Mouse (Mus musculus) kidney, postnatal 0 days (tissue): ENCODE results near the gene Garnl3. TPM values are rescaled to one million over a fixed set of nuclear protein-coding genes. Genes with fewer than 3 reads are reported as not detected.
A peak's percentile ranks its signal among the peaks of the same experiment; 100 is the strongest.

ENCODE experiments used
- ATAC-seq: fragments of 200-750 bp; cut with Nextera tagmentation; replicated peaks from 2 replicates; pipeline ENCODE4 v1.8.0; 2017; ENCODE audit warnings: low read depth, moderate number of reproducible peaks, moderate TSS enrichment, moderate library complexity; ENCODE audit not compliant: low FRiP score
- DNase-seq: peaks from one replicate; pipeline ENCODE4 v3.0.0-alpha.2; 2016; ENCODE audit warnings: low spot score
- H3K27ac ChIP-seq: fragments of 300-500 bp; sonication (generic); 2 replicates; pipeline ENCODE4 v1.5.1; 2014; ENCODE audit warnings: mild to moderate bottlenecking
- H3K27me3 ChIP-seq: fragments of 300-500 bp; sonication (generic); 2 replicates; pipeline ENCODE4 v1.6.1; 2014; ENCODE audit warnings: low read length, mixed read lengths; ENCODE audit not compliant: insufficient read depth
- H3K36me3 ChIP-seq: fragments of 300-500 bp; sonication (generic); 2 replicates; pipeline ENCODE4 v1.6.1; 2014; ENCODE audit warnings: low read length, mixed read lengths; ENCODE audit not compliant: insufficient read depth
- H3K4me1 ChIP-seq: fragments of 300-500 bp; sonication (generic); replicated peaks from 2 replicates; pipeline ENCODE4 v1.6.1; 2014; ENCODE audit warnings: antibody characterized with exemption, low read length, mixed read lengths; ENCODE audit not compliant: insufficient read depth
- H3K4me2 ChIP-seq: fragments of 300-500 bp; sonication (generic); 2 replicates; pipeline ENCODE4 v1.6.1; 2014; ENCODE audit warnings: mild to moderate bottlenecking, low read length, moderate library complexity, mixed read lengths
- H3K4me3 ChIP-seq: fragments of 300-500 bp; sonication (generic); replicated peaks from 2 replicates; pipeline ENCODE4 v1.5.1; 2014; ENCODE audit warnings: low read depth, low read length
- H3K9ac ChIP-seq: fragments of 300-500 bp; sonication (generic); 2 replicates; pipeline ENCODE4 v1.6.1; 2014; ENCODE audit warnings: low read depth, low read length
- H3K9me3 ChIP-seq: fragments of 300-500 bp; sonication (generic); replicated peaks from 2 replicates; pipeline ENCODE4 v1.6.1; 2016; ENCODE audit warnings: low read length, inconsistent platforms, mixed read lengths
- CTCF ChIP-seq: IDR thresholded peaks from 2 replicates; pipeline ENCODE4 v1.5.1; 2016; ENCODE audit warnings: antibody characterized with exemption, low read depth, mild to moderate bottlenecking, moderate library complexity
- WGBS: fragments of 180-500 bp; shearing (Covaris S2); extraction: QIAGEN DNeasy Blood & Tissue Kit; methylation state at CpG from one replicate; pipeline ENCODE4 v1.1.7; 2014; 5-methylcytosine and 5-hydroxymethylcytosine counted together
- polyA plus RNA-seq: library from polyadenylated mRNA; unstranded; fragments of >200 nt; fragmentation: Nextera tagmentation; extraction: Ambion mirVana; gene quantifications from 2 replicates; pipeline ENCODE4 v1.2.1, GENCODE M21; 2015

Garnl3 gene
- polyA plus RNA-seq, 1 experiment from 2014 or later = 6.6 TPM

DNA sequence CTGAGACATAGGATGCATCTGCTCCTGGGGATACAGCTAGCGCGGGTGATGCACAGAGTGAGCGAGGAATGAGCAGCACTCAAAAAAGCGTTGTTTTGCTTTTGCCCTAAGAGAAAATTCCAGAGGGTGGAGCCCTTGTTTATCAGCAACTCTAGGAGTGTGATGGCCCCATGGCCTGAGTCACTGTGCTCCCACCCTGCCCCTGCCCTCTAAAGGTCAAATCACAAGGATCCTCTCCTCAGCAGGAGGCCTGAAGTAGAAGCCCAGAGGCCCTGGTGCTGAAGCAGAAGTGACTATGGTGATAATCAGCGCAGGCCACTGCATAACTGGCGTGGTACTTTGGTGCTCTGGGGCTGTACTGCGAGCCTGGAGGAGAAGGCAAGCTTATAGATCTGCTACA is 28.1 kb upstream of the Garnl3 start:
- ATAC-seq = no peak

DNA sequence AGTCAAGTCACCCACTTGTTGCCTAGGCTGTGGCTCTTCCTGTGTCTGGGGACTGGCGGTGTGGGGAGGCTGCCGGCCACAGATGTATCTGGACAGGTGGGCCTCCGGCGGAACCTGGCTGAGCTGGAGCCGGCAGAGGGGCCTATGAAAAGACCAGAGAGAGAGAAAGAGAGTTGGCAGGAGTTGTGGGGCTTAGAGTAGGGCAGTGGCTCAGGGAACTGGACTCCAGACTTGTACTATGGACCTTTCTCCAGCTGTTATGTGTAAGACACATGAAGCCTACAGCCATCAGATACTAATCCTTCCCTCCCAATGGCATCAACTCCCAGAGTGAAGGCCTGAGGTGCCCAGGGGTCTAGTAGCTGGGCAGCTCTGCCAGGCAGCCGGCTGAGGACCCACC is 27.4 kb upstream of the Garnl3 start:
- Histone ChIP-seq H3K4me2 (no peak overlapping the region), H3K4me3 (no peak overlapping the region), H3K27ac (no peak overlapping the region), H3K36me3 (no peaks in the 10 kb centered on the region), H3K27me3 (no peaks in the 10 kb centered on the region), H3K9ac (no peak overlapping the region), H3K9me3 (no peaks in the 10 kb centered on the region), H3K4me1 (peaks cover 10% of the 10 kb centered on the region; the same call in 1 of the 2 replicates)
- no peak for DNase-seq
- ATAC-seq = no peak
- no peak for TF ChIP-seq CTCF
- WGBS = 91% methylated on average over 6 of the region's 6 CpGs

More for the DNA sequence above, 28.1 kb upstream of the Garnl3 start:
- 90% methylated on average over 7 of the region's 7 CpGs for WGBS
- peak overlapping the region; percentile 11; the same call in 1 of the 2 replicates for H3K27ac ChIP-seq
- TF ChIP-seq CTCF = no peak
- H3K4me2 ChIP-seq = no peak overlapping the region
- DNase-seq = no peak
- H3K9ac ChIP-seq = no peak overlapping the region
- H3K4me1 ChIP-seq = peaks cover 12% of the 10 kb centered on the region; the same call in 1 of the 2 replicates
- H3K9me3 ChIP-seq = no peaks in the 10 kb centered on the region
- H3K36me3 ChIP-seq = no peaks in the 10 kb centered on the region
- no peaks in the 10 kb centered on the region for H3K27me3 ChIP-seq
- no peak overlapping the region for H3K4me3 ChIP-seq

DNA sequence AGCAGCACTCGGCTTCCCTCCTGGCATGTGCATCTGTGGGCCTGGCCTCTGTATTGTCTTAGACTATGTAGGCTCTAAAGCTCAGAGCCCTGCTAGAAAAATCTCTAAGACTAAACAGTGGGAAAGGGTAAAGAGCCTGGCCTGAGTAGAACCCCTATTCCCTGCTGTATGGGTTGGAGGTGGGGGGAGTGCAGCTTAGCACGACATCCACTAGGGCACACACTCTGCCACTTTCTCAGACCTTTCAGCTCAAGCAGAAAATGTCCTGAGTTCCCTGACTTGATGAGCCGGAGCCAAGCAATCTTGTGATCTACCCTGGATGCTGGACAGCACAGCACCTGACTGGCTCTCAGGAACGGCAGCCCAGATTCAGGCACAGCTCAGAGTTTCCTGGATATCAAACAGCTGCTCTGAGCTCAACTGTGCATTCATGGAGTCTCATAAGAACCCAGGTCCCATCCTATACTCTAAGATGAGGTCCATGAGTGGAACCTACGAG is 24.9 kb upstream of the Garnl3 start:
- peak; percentile 30; the same call in 1 of the 2 replicates for TF ChIP-seq CTCF
- no peak overlapping the region for H3K4me2 ChIP-seq
- ATAC-seq = no peak
- H3K9ac ChIP-seq = no peak overlapping the region
- no peaks in the 10 kb centered on the region for H3K9me3 ChIP-seq
- H3K27me3 ChIP-seq = no peaks in the 10 kb centered on the region
- no peak overlapping the region for H3K4me3 ChIP-seq
- 63% methylated on average over 5 of the region's 5 CpGs for WGBS
- DNase-seq = no peak
- 0 out of 2 replicates have a peak overlapping the region, but pooled peaks have one; percentile 8 for H3K27ac ChIP-seq
- no peaks in the 10 kb centered on the region for H3K36me3 ChIP-seq
- peaks cover 10% of the 10 kb centered on the region; the same call in 1 of the 2 replicates for H3K4me1 ChIP-seq

DNA sequence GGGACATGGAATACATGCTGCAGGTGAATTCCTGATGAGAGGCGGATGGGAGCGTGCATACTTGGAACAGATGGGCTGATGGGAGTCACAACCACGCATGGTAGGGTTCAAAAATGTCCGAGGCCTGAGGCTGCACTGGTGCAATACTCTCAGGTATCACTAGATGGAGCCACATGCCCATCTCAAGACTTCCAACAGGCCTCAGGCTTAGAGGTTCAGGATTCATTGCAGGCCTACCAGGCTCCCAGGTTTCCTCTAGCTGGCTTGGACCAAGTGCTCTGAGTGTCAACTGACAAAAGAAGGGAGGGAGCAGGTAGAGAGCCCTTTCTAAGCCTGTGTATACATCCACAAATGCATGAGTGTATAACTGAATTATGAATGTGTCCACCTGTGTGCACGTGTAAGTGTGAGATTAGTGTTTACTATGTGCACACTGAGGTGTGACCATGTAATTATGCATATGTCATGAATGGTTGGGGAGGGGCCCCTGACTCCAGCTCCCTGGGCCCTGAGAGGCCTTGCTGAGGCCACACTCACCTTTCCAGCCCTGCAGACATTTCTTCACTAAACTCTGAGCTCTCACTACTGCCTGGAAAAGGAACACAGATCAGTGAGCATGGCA is 23.4 kb upstream of the Garnl3 start:
- ATAC-seq (peak; percentile 53), DNase-seq (peak; percentile 88)
- WGBS = 23% methylated on average over 5 of the region's 5 CpGs
- H3K4me2 ChIP-seq = no peak overlapping the region
- peaks cover 3% of the 10 kb centered on the region; the same call in 1 of the 2 replicates for H3K4me1 ChIP-seq
- peak; percentile 100 for TF ChIP-seq CTCF
- H3K27ac ChIP-seq = no peak overlapping the region
- H3K9me3 ChIP-seq = no peaks in the 10 kb centered on the region
- H3K36me3 ChIP-seq = no peaks in the 10 kb centered on the region
- H3K9ac ChIP-seq = no peak overlapping the region
- no peak overlapping the region for H3K4me3 ChIP-seq
- H3K27me3 ChIP-seq = no peaks in the 10 kb centered on the region

DNA sequence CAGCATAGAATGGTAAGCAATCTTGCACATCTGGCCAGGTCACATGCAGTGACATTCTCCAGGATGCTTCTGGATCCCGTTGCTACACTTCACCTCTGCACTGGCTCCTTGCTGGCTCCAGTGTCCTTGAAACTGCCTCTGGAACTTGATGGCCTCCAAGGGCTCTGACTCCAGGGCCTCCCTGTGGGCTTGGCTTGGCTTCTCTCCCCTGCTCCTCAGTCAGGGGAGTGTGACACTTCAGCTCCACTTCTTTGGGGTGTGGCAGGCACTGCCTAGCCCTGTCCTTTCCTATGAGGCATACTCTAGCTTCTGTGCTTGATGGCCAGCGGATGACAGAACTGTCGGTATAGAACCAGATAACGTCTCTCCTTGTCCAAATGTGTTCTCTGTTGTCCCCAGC is 15.5 kb upstream of the Garnl3 start:
- H3K9me3 ChIP-seq = no peaks in the 10 kb centered on the region
- WGBS = 81% methylated on average over 4 of the region's 4 CpGs

DNA sequence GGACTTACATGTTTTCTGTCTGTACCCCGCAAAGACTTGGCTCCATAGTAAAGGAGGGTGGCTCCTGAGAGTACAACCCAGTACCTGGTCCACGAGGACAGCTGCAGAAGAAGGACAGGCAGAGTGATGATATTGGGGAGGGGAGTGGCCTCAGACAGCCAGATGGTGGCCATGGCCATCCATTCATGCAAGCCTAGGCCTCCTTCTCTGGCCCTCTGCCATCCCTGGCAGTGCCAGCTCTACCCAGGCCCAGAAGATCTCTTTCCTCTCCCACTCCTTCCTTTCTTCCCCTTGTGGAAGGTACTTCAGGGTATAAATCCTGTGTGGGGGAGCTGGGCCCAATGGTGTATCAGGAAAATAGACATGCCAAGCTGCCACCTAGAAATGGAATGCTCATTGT is 11.8 kb upstream of the Garnl3 start:
- WGBS = 83% methylated on average over 2 of the region's 2 CpGs
- TF ChIP-seq CTCF = no peak

More for the DNA sequence above, 15.5 kb upstream of the Garnl3 start:
- Histone ChIP-seq H3K27me3 (no peaks in the 10 kb centered on the region), H3K4me1 (no peaks in the 10 kb centered on the region), H3K36me3 (no peaks in the 10 kb centered on the region), H3K4me2 (no peak overlapping the region), H3K9ac (no peak overlapping the region), H3K4me3 (no peak overlapping the region), H3K27ac (no peak overlapping the region)
- no peak for DNase-seq
- ATAC-seq = no peak
- no peak for TF ChIP-seq CTCF

DNA sequence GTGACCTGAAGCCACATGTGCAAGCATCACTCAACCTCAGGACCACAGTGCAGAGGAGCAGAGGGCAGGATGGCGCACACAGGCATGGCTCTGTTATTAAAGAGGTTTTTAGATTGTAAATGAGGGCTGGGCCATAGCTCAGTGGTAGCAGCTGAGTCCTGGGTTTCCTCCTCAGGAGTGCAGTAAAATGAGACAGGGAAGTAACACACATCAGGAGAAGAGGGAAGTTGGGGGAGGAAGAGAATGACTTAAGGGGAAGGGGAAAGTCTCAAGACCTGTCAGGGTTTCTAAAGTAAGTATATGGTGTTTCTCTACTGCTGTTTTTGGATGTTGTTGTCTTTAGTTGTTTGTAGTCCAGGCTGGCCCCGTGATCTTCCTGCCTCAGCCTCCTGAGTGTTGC is 7.0 kb upstream of the Garnl3 start:
- 87% methylated on average over 2 of the region's 2 CpGs for WGBS
- ATAC-seq (no peak), DNase-seq (no peak)
- Histone ChIP-seq H3K9ac (no peak overlapping the region), H3K27me3 (no peaks in the 10 kb centered on the region), H3K27ac (no peak overlapping the region), H3K36me3 (no peaks in the 10 kb centered on the region; the same call in 1 of the 2 replicates), H3K4me1 (no peaks in the 10 kb centered on the region), H3K4me2 (no peak overlapping the region), H3K9me3 (no peaks in the 10 kb centered on the region), H3K4me3 (no peak overlapping the region)
- TF ChIP-seq CTCF = no peak

More for the DNA sequence above, 11.8 kb upstream of the Garnl3 start:
- Histone ChIP-seq H3K36me3 (no peaks in the 10 kb centered on the region; the same call in 1 of the 2 replicates), H3K4me3 (no peak overlapping the region), H3K9ac (no peak overlapping the region), H3K27me3 (no peaks in the 10 kb centered on the region), H3K9me3 (no peaks in the 10 kb centered on the region), H3K27ac (no peak overlapping the region), H3K4me1 (no peaks in the 10 kb centered on the region), H3K4me2 (no peak overlapping the region)
- ATAC-seq (no peak), DNase-seq (no peak)
